Comparison of ENCODE assay signal across 16 mouse cellular contexts in genomic region chr14:99708066-99708465, GRCm38 (mm10).
"Had no signal": no experiment of that assay in that cellular context is flagged by ENCODE, and none has a peak within 500 bp of the region (broad histone marks: within the 10 kb centered on the region; RNA-seq: fewer than 3 reads in every experiment).

No protein-coding gene starts in this region.

- H3K9me3 ChIP-seq: liver, embryonic 13.5 days; liver, embryonic 15.5 days; midbrain, embryonic 13.5 days; midbrain, embryonic 15.5 days; neural tube, embryonic 12.5 days; stomach, embryonic 15.5 days had no signal

- H3K9ac ChIP-seq: liver, embryonic 13.5 days; liver, embryonic 15.5 days; liver, postnatal 0 days; midbrain, embryonic 13.5 days; midbrain, embryonic 15.5 days; neural tube, embryonic 12.5 days; stomach, embryonic 15.5 days had no signal

- H3K4me3 ChIP-seq: liver, embryonic 13.5 days; liver, embryonic 15.5 days; megakaryocyte, embryonic 14.5 days; midbrain, embryonic 13.5 days; midbrain, embryonic 15.5 days; neural tube, embryonic 12.5 days; stomach, embryonic 15.5 days had no signal

- H3K27ac ChIP-seq: liver, embryonic 13.5 days; liver, embryonic 15.5 days; macrophage; midbrain, embryonic 13.5 days; midbrain, embryonic 15.5 days; neural tube, embryonic 12.5 days; stomach, embryonic 15.5 days; stomach, postnatal 0 days had no signal

- ATAC-seq: liver, postnatal 0 days; midbrain, embryonic 13.5 days; midbrain, embryonic 15.5 days had no signal

- H3K27me3 ChIP-seq: liver, embryonic 13.5 days; liver, embryonic 15.5 days; megakaryocyte, embryonic 14.5 days; midbrain, embryonic 13.5 days; midbrain, embryonic 15.5 days; neural tube, embryonic 12.5 days; stomach, embryonic 15.5 days had no signal

- H3K4me1 ChIP-seq: liver, embryonic 13.5 days; liver, embryonic 15.5 days; megakaryocyte, embryonic 14.5 days; midbrain, embryonic 13.5 days; midbrain, embryonic 15.5 days; neural tube, embryonic 12.5 days; stomach, embryonic 15.5 days had no signal

- H3K4me2 ChIP-seq: liver, embryonic 11.5 days; liver, embryonic 13.5 days; liver, embryonic 15.5 days; midbrain, embryonic 11.5 days; midbrain, embryonic 13.5 days; midbrain, embryonic 15.5 days; neural tube, embryonic 12.5 days; stomach, embryonic 15.5 days had no signal

- DNase-seq: liver, embryonic 13.5 days; liver, postnatal 0 days; right cerebral cortex, postnatal 14 days; thymus, adult 2 months; thymus, postnatal 25 days; thymus, postnatal 4 days had no signal

- H3K36me3 ChIP-seq: liver, embryonic 13.5 days; liver, embryonic 15.5 days; midbrain, embryonic 13.5 days; midbrain, embryonic 15.5 days; neural tube, embryonic 12.5 days; stomach, embryonic 15.5 days had no signal
